In the genomic region with DNA sequence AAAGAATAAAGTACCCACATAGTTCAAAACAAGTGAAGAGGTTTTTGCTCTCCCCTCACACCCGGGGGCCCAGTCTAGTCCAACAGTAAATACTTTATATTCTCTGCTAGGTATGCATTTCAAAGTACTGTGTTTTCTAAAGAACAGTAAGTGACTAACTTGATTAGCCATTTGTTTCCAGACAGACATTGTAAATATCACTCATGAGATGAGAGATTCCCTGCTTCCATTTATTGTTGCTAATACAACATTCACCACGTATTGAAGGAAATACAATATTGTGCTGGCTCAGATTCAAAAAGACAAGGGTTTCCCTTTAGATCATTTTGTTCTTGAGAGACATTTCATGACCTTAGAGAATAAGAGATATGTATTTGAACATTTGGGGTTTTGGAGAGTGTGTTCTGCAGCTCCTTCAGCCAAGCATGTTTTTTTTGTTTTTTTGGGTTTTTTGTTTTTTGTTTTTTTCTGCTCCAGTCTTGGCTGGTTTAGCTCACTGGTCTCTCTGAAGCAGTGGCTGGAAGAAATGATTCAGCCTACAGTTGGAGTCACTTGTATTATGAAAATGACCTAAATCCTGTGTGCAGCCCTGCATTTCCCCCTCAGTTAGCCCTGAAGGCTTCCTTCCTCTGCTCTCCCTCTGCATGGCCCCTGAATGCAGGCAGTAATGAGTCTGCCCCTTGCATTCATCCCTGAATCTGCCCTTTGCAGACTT, we compare ENCODE assay signal across 10 mouse cellular contexts.
DNase-seq lines count a peak whose midpoint lies in the region; ATAC-seq lines count a peak whose summit lies in the region.
"Had no signal": no experiment of that assay in that cellular context is flagged by ENCODE, and none has a peak within 500 bp of the region (broad histone marks: within the 10 kb centered on the region; RNA-seq: fewer than 3 reads in every experiment).

No protein-coding gene starts in this region.

- H3K4me1 ChIP-seq in heart, embryonic 14.5 days (ENCODE audit: control insufficient read depth in 2 of 2, insufficient read depth in 2 of 2, low read length in 2 of 2): peaks cover 9 to 25% of the 10 kb centered on the region in 2 experiments
- peaks cover 14% of the 10 kb centered on the region for H3K4me1 ChIP-seq in lung, embryonic 15.5 days
- H3K4me1 ChIP-seq in embryonic facial prominence, embryonic 11.5 days (ENCODE audit: control insufficient read depth, insufficient read depth, low read length): peaks cover 5% of the 10 kb centered on the region
- H3K4me1 ChIP-seq in liver, embryonic 12.5 days: peaks cover 55% of the 10 kb centered on the region

- intact Hi-C loops in heart, postnatal 25 days (cut with DNase I): no loop called here

- H3K4me3 ChIP-seq in heart, embryonic 14.5 days (ENCODE audit: control insufficient read depth in 1 of 2, insufficient read depth in 1 of 2, low read depth in 1 of 2, low read length in 2 of 2): peak overlapping the region in 1 of 2 experiments; percentile 29; a peak in 1 of 4 replicates
- H3K4me3 ChIP-seq in lung, embryonic 15.5 days: no peak overlapping the region
- no peak overlapping the region for H3K4me3 ChIP-seq in embryonic facial prominence, embryonic 11.5 days (ENCODE audit: low read depth, low read length)
- no peak overlapping the region for H3K4me3 ChIP-seq in liver, embryonic 12.5 days

- H3K27me3 ChIP-seq in heart, embryonic 14.5 days (ENCODE audit: control insufficient read depth, insufficient read depth, low read length): no peaks in the 10 kb centered on the region
- no peaks in the 10 kb centered on the region for H3K27me3 ChIP-seq in lung, embryonic 15.5 days
- H3K27me3 ChIP-seq in embryonic facial prominence, embryonic 11.5 days (ENCODE audit: control insufficient read depth, insufficient read depth, low read length): no peaks in the 10 kb centered on the region
- H3K27me3 ChIP-seq in liver, embryonic 12.5 days (replicated peaks): no peaks in the 10 kb centered on the region

- 0 out of 4 replicates have a peak overlapping the region, but pooled peaks of 1 of the 2 experiments have one; percentile 78 for H3K27ac ChIP-seq in heart, embryonic 14.5 days (replicated peaks in 1 of 2; ENCODE audit: control insufficient read depth in 1 of 2, insufficient read depth in 1 of 2, low read depth in 2 of 2, low read length in 2 of 2)
- no peak overlapping the region for H3K27ac ChIP-seq in lung, embryonic 15.5 days
- peak overlapping the region; percentile 83 for H3K27ac ChIP-seq in embryonic facial prominence, embryonic 11.5 days (replicated peaks; ENCODE audit: low read depth, low read length)
- no peak overlapping the region for H3K27ac ChIP-seq in liver, embryonic 12.5 days

- no peaks in the 10 kb centered on the region for H3K36me3 ChIP-seq in heart, embryonic 14.5 days (ENCODE audit: control insufficient read depth, insufficient read depth, low read length)
- H3K36me3 ChIP-seq in lung, embryonic 15.5 days: no peaks in the 10 kb centered on the region
- no peaks in the 10 kb centered on the region for H3K36me3 ChIP-seq in embryonic facial prominence, embryonic 11.5 days (replicated peaks; ENCODE audit: control insufficient read depth, insufficient read depth, low read depth, low read length)
- H3K36me3 ChIP-seq in liver, embryonic 12.5 days: no peaks in the 10 kb centered on the region
- H3K36me3 ChIP-seq: hindbrain, embryonic 10.5 days had no signal

- no peaks in the 10 kb centered on the region for H3K9me3 ChIP-seq in heart, embryonic 14.5 days (ENCODE audit: control insufficient read depth, low read length)
- H3K9me3 ChIP-seq in lung, embryonic 15.5 days: no peaks in the 10 kb centered on the region
- H3K9me3 ChIP-seq in embryonic facial prominence, embryonic 11.5 days (replicated peaks; ENCODE audit: control insufficient read depth, low read length): no peaks in the 10 kb centered on the region
- no peaks in the 10 kb centered on the region for H3K9me3 ChIP-seq in liver, embryonic 12.5 days (replicated peaks)
- H3K9me3 ChIP-seq: hindbrain, embryonic 10.5 days had no signal

- WGBS in heart, embryonic 14.5 days: 64% methylated on average over 2 of the region's 2 CpGs
- WGBS in lung, embryonic 15.5 days: 35% methylated on average over 2 of the region's 2 CpGs
- 24% methylated on average over 2 of the region's 2 CpGs for WGBS in embryonic facial prominence, embryonic 11.5 days
- 55% methylated on average over 2 of the region's 2 CpGs for WGBS in liver, embryonic 12.5 days (ENCODE audit: insufficient replicate concordance)

- no peak overlapping the region for H3K9ac ChIP-seq in heart, embryonic 14.5 days (ENCODE audit: low read length)
- H3K9ac ChIP-seq in lung, embryonic 15.5 days: no peak overlapping the region
- H3K9ac ChIP-seq in embryonic facial prominence, embryonic 11.5 days (replicated peaks; ENCODE audit: low read length): 0 out of 2 replicates have a peak overlapping the region, but pooled peaks have one; percentile 13
- no peak overlapping the region for H3K9ac ChIP-seq in liver, embryonic 12.5 days

- peak overlapping the region; percentile 60 for H3K4me2 ChIP-seq in heart, embryonic 14.5 days (ENCODE audit: low read length)
- peak overlapping the region; percentile 55 for H3K4me2 ChIP-seq in lung, embryonic 15.5 days
- peak overlapping the region; percentile 19; the same call in 1 of the 2 replicates for H3K4me2 ChIP-seq in embryonic facial prominence, embryonic 11.5 days (ENCODE audit: low read depth, low read length)
- peak overlapping the region; percentile 53; the same call in 1 of the 2 replicates for H3K4me2 ChIP-seq in liver, embryonic 12.5 days

- ATAC-seq in heart, embryonic 14.5 days (ENCODE audit: insufficient number of reproducible peaks, insufficient read depth, low FRiP score, low read depth): no peak
- ATAC-seq in lung, embryonic 15.5 days (ENCODE audit: borderline replicate concordance, extremely low read depth, low FRiP score, low TSS enrichment): no peak
- ATAC-seq in embryonic facial prominence, embryonic 11.5 days (replicated peaks; ENCODE audit: insufficient number of reproducible peaks, low FRiP score, low TSS enrichment, low read depth): no peak
- ATAC-seq in liver, embryonic 12.5 days: no peak

- no peak for DNase-seq in heart, postnatal 25 days (ENCODE audit: low spot score)
- no peak for DNase-seq in lung, postnatal 10 days
- no peak for DNase-seq in embryonic facial prominence, embryonic 11.5 days (ENCODE audit: low spot score)
- DNase-seq in adrenal gland, adult 2 months: no peak
- no peak for DNase-seq in cerebellum, adult 8-10 months
- DNase-seq: right cerebral cortex, postnatal 14 days had no signal
